Mouse (Mus musculus): ENCODE data around the gene Stum.

DNA sequence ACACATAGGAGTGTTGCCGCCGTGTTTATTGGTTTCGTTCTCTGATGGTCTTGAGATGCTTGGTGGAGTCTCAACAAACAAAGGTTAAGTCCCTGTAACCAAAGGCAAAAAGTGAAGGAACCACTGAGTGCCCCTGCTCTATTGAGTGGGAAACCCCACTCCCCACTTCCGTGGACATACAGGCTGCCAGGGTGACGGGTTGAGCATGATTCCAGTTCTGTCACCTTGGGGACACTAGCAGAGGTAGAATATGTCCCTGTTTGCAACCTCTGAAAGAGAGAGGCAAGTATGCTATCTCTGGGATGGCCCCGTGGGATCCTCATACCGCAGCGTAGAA is 80.0 kb downstream of the Stum start:
- no peak for TF ChIP-seq POLR2A (IDR thresholded peaks at IDR 0.05; ENCODE audit: borderline replicate concordance, extremely low read depth, insufficient read depth, insufficient read length, poor library complexity, severe bottlenecking)
- TF ChIP-seq CTCF (IDR thresholded peaks at IDR 0.05; ENCODE audit: borderline replicate concordance, extremely low read depth, insufficient read depth, insufficient read length) = no peak

Measured in brain, embryonic 14.5 days (tissue).